Mouse (Mus musculus): ENCODE results near the gene Chn1.

Chn1 gene

GRCm38 (mm10) chr2:73637688-73638087 is 137.5 kb downstream of the Chn1 start:
- DNase-seq (ENCODE audit: low spot score in 2 of 2), result no peak

DNA sequence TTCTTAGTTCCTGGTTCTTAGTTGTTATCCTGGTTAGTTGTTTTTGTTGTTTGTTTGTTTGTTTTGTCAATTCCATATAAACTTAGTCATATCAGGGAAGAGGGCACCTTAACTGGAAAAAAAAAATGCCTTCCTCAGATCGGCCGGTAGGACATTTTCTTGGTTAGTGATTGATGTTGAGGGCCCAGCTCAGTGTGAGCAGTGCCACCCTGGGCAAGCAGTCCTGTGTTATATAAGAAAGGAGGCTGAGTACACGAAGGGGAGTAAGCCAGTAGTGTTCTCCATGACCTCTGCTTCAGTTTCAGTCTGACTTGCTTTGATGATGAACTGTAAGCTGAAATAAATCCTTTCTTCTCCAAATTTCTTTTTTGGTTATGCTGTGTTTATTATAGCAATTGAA is 138.8 kb downstream of the Chn1 start:
- no peak for DNase-seq (ENCODE audit: low spot score in 2 of 2)

- no peak for DNase-seq (ENCODE audit: low spot score in 2 of 2)
Observed at GRCm38 (mm10) chr2:73631816-73632215, 143.3 kb downstream of the Chn1 start.

DNA sequence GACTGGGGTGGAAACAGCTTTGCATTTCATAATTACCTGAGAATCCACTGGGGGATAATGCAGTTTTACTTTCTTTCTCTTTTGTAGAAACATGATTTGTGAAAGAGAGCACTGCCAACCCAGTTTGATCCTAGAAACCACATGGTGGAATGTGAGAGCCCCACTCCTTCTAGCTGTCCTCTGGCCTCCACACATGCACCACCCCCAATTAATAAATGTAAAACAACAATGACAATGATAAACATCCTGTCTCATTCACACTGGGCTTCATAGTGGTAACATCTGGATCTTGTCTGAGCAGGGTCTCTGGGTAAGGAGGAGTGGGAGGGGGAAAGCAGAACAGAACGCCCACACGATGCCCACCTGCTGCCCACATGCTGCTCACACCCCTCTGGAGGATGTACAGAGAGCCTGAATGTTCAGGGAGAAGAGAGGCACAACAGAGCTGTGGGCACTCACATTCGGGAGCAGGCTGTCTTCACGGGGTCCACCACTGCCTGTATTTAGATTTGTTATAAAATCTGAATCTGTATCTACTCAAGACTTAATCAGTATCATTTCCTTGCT is 156.6 kb downstream of the Chn1 start:
- no peak for DNase-seq (ENCODE audit: low spot score in 2 of 2)

- no peak for DNase-seq (ENCODE audit: low spot score in 2 of 2)
Observed at GRCm38 (mm10) chr2:73616434-73617057, 158.6 kb downstream of the Chn1 start.

- no peak for DNase-seq (ENCODE audit: low spot score in 2 of 2)
Observed at GRCm38 (mm10) chr2:73615456-73615855, 159.7 kb downstream of the Chn1 start.

DNA sequence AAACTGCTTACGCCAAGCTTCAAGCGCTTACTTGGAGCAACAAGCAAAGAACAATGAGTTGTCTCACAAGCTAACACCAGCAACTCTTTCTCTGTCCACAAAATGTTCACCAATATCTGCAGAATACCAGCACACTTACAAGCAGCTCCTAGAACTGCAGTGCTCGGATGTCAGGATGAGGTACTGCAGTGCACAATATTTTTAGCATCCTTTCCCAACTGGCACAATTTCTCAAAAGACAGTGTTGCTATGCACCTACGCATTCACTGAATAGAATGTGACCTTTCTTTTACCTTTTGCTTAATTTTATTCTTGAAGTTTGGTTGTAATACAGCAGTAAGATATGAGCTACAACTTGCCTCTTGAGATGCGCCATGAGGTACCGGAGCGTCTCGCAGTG is 160.8 kb downstream of the Chn1 start:
- DNase-seq (ENCODE audit: low spot score in 2 of 2), result no peak

GRCm38 (mm10) chr2:73612941-73613340 is 162.2 kb downstream of the Chn1 start:
- no peak for DNase-seq (ENCODE audit: low spot score in 2 of 2)

GRCm38 (mm10) chr2:73612367-73612914 is 162.7 kb downstream of the Chn1 start:
- DNase-seq (ENCODE audit: low spot score in 2 of 2), result no peak

DNA sequence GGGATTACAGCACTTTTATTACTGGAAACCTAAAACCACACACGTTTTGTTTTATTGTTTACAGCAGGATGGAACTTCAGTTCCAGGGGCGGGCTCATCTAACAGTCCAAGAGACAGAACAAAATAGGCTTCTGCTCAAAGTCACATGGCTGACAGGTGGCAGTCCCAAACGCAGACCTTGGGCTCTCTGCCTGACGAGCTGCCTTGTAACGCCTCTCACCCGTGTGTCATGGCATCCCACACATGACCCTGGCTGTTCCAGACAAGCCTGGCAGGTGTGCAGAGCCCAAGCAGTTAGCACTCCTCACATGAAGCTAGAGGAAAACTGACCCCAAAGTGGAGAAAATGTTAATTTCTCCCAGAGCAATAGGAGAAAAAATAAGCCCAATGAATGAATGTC is 163.3 kb downstream of the Chn1 start:
- DNase-seq (ENCODE audit: low spot score in 2 of 2), result no peak

GRCm38 (mm10) chr2:73609724-73610210 is 165.4 kb downstream of the Chn1 start:
- no peak for DNase-seq (ENCODE audit: low spot score in 2 of 2)

DNA sequence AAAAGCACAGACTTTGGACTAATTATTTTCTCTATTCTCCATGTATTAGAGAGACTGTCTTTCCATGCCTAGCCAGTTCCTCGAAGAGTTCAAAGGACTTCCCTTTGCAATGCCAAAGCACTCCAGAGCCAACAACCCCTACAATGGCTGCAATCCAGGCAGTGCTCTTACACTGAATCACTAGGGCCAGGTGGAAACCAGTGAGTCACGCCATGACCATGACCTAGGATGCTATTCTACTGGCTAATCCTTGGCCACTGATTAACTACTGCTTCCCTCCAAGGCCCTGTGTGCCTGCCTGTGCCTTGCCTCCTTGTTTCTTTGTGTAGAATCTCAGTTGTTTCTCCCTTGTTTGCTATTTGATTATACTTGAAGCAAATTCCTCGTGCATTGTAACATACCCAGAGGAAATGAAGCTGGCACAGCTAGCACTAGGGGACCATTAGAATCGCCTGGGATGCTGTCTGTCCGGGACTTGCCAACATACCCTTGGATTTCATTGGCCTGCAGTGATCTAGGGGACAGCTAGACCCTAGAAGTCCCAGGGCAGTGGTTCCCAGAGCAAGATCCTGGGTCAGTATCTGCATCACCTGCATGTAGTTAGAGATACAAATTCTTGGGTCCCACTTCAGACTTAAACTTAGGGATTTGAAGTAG is 166.0 kb downstream of the Chn1 start:
- no peak for DNase-seq (ENCODE audit: low spot score in 2 of 2)

DNA sequence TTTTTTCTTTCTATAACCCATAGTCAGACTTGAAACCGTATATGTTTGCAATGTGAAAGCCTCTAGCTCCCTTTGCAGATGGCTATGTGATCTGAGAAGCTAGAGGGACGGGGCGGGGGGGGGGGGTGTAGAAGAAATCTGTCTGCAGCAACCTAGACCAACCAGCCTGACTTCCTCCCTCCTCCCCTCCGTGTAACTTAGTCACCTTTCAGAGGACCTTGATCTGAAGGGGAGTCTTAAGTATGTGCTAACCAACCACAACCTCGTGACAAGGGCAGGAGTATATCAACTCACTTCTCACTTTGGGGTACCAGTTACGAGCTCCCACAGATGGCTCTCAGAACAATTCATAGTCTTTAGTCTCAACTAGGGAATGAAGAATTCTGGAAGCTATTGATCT is 166.8 kb downstream of the Chn1 start:
- DNase-seq (ENCODE audit: low spot score in 2 of 2), result no peak

DNA sequence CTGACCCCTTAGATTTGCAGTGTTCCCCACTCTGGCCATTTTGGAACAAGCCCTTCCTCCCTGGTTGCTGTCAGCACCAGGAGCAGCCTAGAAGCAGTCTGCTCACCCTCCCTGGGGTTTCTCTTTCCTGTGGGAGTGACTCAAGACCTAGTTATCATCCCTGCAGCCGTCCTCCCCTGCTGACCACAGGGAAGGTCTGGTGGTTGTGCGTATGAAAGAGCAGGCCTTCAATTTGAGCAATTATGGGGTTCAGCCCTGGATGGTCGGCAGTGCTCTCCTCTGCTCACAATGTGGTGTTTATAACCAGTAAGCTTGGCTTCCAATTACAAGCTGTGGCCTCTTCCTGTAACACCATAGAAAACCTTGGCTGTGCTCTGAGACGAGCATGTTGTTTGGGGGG is 167.5 kb downstream of the Chn1 start:
- DNase-seq (ENCODE audit: low spot score in 2 of 2), result no peak

GRCm38 (mm10) chr2:73607146-73607545 is 168.0 kb downstream of the Chn1 start:
- DNase-seq (ENCODE audit: low spot score in 2 of 2), result no peak

DNA sequence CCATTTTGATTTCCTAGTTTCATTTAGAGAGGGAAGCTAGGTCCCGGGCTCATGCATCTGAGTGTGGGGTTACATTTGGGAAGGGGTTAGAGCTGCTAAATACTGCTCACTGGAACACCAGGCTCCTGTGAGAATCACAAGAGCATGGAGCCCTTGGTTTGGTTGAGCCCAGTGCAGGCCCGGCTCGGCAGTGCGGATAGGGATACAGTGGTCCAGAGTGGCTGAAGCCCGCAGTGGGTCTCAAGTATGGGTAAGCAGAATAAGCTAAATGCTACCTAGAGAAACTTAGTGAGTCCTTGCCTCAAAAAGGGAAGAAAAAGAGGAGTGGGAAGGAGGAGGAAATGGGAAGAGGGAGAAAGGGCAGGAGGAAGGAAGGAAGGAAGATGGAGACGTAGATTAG is 168.5 kb downstream of the Chn1 start:
- no peak for DNase-seq (ENCODE audit: low spot score in 2 of 2)

DNA sequence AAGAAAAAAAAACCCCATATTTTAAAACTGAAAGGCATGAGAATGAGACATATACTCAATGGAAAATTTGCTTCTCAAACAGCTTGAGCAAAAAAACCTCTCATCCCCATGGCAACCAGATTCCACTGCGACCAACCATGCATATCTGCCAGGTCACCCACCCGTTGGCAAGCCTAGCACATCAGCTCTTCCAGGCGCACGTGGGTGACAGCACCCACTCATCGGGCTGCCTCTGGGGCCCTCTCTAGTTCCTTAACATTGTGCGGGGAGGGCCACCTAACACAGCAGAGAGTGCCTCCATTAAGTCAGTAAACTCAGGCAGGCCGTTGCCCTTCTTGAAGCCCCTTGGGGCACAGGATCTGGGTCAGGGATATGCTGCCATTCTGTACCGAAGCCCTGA is 170.1 kb downstream of the Chn1 start:
- DNase-seq (ENCODE audit: low spot score in 2 of 2), result peak; percentile 76 to 88

DNA sequence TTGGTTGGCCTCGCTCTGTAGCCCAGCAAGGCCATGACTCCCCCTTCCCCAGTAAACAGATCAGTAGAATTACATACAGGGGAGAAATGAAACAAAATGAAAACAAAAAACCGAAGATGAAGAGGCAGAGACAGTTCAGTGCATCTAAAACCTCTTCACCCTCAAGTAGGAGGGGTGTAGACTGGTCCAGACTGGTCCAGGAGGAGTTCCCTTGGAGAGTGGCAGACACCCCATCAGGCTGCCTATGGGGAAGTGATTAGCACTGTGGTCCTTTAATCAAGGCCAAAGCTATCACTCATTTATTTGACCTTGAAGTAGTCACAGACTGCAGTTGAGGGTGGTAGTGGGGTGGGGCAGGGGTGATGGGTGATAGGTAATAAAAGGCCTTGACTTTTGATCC is 170.6 kb downstream of the Chn1 start:
- no peak for DNase-seq (ENCODE audit: low spot score in 2 of 2)

- DNase-seq (ENCODE audit: low spot score in 2 of 2), result no peak
Observed at GRCm38 (mm10) chr2:73600650-73601049, 174.5 kb downstream of the Chn1 start.

- DNase-seq (ENCODE audit: low spot score in 2 of 2), result no peak
Observed at GRCm38 (mm10) chr2:73597772-73598171, 177.4 kb downstream of the Chn1 start.

DNA sequence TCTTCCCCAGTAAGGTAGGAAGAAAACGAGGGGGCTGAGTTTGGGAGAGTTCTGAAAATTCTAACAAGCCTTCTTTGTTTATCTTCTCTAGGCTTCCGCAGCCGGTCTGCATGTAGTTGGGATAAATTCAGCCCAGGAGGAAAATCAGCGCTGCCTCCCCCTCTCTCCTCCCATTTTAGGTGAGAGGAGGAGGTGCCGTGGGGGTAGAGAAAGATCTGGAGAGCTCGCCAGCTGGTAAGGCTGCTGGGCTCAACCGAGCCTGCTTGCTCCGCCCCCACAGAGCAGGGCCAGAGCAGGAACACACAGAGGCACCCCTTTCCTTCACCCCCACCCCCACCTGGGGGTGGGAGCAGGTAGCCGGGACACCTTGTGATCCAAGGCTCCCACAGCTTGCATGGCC is 178.4 kb downstream of the Chn1 start:
- peak; percentile 60 to 81 for DNase-seq (ENCODE audit: low spot score in 2 of 2)

- no peak for DNase-seq (ENCODE audit: low spot score in 2 of 2)
Observed at GRCm38 (mm10) chr2:73596326-73596725, 178.8 kb downstream of the Chn1 start.

- no peak for DNase-seq (ENCODE audit: low spot score in 2 of 2)
Observed at GRCm38 (mm10) chr2:73593101-73593439, 182.1 kb downstream of the Chn1 start.
